Comparison of ENCODE assay signal across 27 mouse cellular contexts in the genomic region with DNA sequence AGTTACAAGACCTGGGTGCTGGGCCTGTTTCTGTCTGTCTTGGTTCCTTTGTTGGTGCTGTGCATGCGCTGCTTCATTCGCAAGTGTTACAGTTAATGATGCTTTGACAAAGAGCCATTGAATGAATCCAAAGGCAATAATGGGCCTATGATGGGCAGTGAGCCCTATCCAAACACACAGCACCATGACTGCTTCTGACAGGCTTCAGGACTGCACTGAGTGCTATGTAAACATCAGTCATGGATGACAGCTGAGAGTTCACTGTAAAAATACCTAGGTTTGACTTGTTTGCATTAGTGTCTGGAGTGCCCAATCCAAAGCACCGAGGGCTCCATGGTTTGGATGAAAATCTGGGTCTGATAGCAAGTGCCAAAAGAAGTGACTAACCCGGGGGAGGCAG.
DNase-seq lines count a peak whose midpoint lies in the region; ATAC-seq and TF ChIP-seq lines count a peak whose summit lies in the region.
"Had no signal": no experiment of that assay in that cellular context is flagged by ENCODE, and none has a peak within 500 bp of the region (broad histone marks: within the 10 kb centered on the region; RNA-seq: fewer than 3 reads in every experiment).

No protein-coding gene starts in this region.

- H3K36me3 ChIP-seq in heart, embryonic 10.5 days: no peaks in the 10 kb centered on the region
- no peaks in the 10 kb centered on the region for H3K36me3 ChIP-seq in heart, adult 2 months (ENCODE audit: control insufficient read depth, insufficient read depth, low read length)
- H3K36me3 ChIP-seq in kidney, embryonic 16.5 days (ENCODE audit: insufficient read depth, low read length): no peaks in the 10 kb centered on the region
- H3K36me3 ChIP-seq in lung, embryonic 16.5 days (ENCODE audit: control insufficient read depth, insufficient read depth, low read length): no peaks in the 10 kb centered on the region
- H3K36me3 ChIP-seq: embryonic facial prominence, embryonic 12.5 days; embryonic facial prominence, embryonic 15.5 days; G1E; heart, embryonic 13.5 days had no signal

- DNase-seq in heart, embryonic 10.5 days (ENCODE audit: low spot score): peak; percentile 20
- no peak for DNase-seq in heart, adult 2 months
- no peak for DNase-seq in kidney, adult 9 months
- DNase-seq in lung, adult 2 months: no peak
- DNase-seq in gastrocnemius, postnatal 25 days: no peak
- DNase-seq: adrenal gland, adult 2 months; adrenal gland, postnatal 14 days; B cell, adult 2 months; cerebellum, adult 11 months; cerebellum, adult 2 months; cerebellum, adult 9-11 months; cerebellum, postnatal 25 days; forebrain, postnatal 0 days; gastrocnemius, adult 2 months; gastrocnemius, postnatal 14 days; heart, postnatal 14 days; heart, postnatal 4 days had no signal

- H3K9me3 ChIP-seq in heart, embryonic 10.5 days: no peaks in the 10 kb centered on the region
- peaks cover 9% of the 10 kb centered on the region for H3K9me3 ChIP-seq in kidney, embryonic 16.5 days (ENCODE audit: low read length)
- H3K9me3 ChIP-seq in lung, embryonic 16.5 days (ENCODE audit: control insufficient read depth, low read length): peaks cover 8% of the 10 kb centered on the region
- H3K9me3 ChIP-seq: embryonic facial prominence, embryonic 15.5 days; G1E had no signal

- peaks cover 3% of the 10 kb centered on the region; the same call in 1 of the 2 replicates for H3K4me1 ChIP-seq in heart, embryonic 10.5 days
- no peaks in the 10 kb centered on the region for H3K4me1 ChIP-seq in heart, adult 2 months (ENCODE audit: control insufficient read depth, insufficient read depth, low read length)
- H3K4me1 ChIP-seq in kidney, embryonic 16.5 days (ENCODE audit: insufficient read depth, low read length): peaks cover 6% of the 10 kb centered on the region; the same call in 1 of the 2 replicates
- H3K4me1 ChIP-seq in lung, embryonic 16.5 days (replicated peaks; ENCODE audit: control insufficient read depth, insufficient read depth, low read length): no peaks in the 10 kb centered on the region; the same call in none of the 2 replicates
- no peaks in the 10 kb centered on the region for H3K4me1 ChIP-seq in lung, adult 2 months (ENCODE audit: control insufficient read depth, insufficient read depth, low read length)
- H3K4me1 ChIP-seq: embryonic facial prominence, embryonic 12.5 days; embryonic facial prominence, embryonic 15.5 days had no signal

- no peak overlapping the region for H3K4me3 ChIP-seq in heart, embryonic 10.5 days
- no peak overlapping the region for H3K4me3 ChIP-seq in heart, adult 2 months
- H3K4me3 ChIP-seq in kidney, embryonic 16.5 days (ENCODE audit: low read length): no peak overlapping the region
- no peak overlapping the region for H3K4me3 ChIP-seq in lung, embryonic 16.5 days (ENCODE audit: low read length)
- no peak overlapping the region for H3K4me3 ChIP-seq in lung, adult 2 months (replicated peaks; ENCODE audit: extremely low read depth, low read depth, low read length)
- H3K4me3 ChIP-seq: embryonic facial prominence, embryonic 12.5 days; embryonic facial prominence, embryonic 15.5 days; gastrocnemius, adult 2 months; heart, embryonic 13.5 days had no signal

- 76% methylated on average over 4 of the region's 4 CpGs for WGBS in heart, embryonic 10.5 days
- WGBS in heart, adult 2 months: 83% methylated on average over 4 of the region's 4 CpGs
- 69% methylated on average over 4 of the region's 4 CpGs for WGBS in kidney, embryonic 16.5 days
- WGBS in lung, embryonic 16.5 days: 32% methylated on average over 4 of the region's 4 CpGs
- WGBS in lung, adult 2 months: 51% methylated on average over 4 of the region's 4 CpGs

- H3K27ac ChIP-seq in heart, embryonic 10.5 days: no peak overlapping the region
- no peak overlapping the region for H3K27ac ChIP-seq in heart, adult 2 months
- no peak overlapping the region for H3K27ac ChIP-seq in kidney, embryonic 16.5 days (ENCODE audit: low read length)
- H3K27ac ChIP-seq in lung, embryonic 16.5 days (ENCODE audit: low read length): no peak overlapping the region
- H3K27ac ChIP-seq: embryonic facial prominence, embryonic 12.5 days; embryonic facial prominence, embryonic 15.5 days; gastrocnemius, adult 2 months; heart, embryonic 13.5 days; hindbrain, embryonic 14.5 days; hindbrain, postnatal 0 days had no signal

- no peak for TF ChIP-seq CTCF in heart, adult 2 months (IDR thresholded peaks at IDR 0.05)
- TF ChIP-seq CTCF in lung, adult 2 months (IDR thresholded peaks at IDR 0.05; ENCODE audit: insufficient read depth, low read length): no peak

- peak; percentile 61; the same call in 1 of the 2 replicates for ATAC-seq in kidney, embryonic 16.5 days (ENCODE audit: low FRiP score, low TSS enrichment)
- peak; percentile 93 for ATAC-seq in lung, embryonic 16.5 days (ENCODE audit: low read depth)
- ATAC-seq: forebrain, embryonic 14.5 days; forebrain, postnatal 0 days; hindbrain, postnatal 0 days; Patski had no signal

- no peak overlapping the region for H3K9ac ChIP-seq in heart, adult 2 months (ENCODE audit: low read depth, low read length)
- no peak overlapping the region for H3K9ac ChIP-seq in kidney, embryonic 16.5 days (replicated peaks; ENCODE audit: low read length)
- H3K9ac ChIP-seq in lung, embryonic 16.5 days (ENCODE audit: low read length): no peak overlapping the region
- H3K9ac ChIP-seq: embryonic facial prominence, embryonic 12.5 days; embryonic facial prominence, embryonic 15.5 days; forebrain, postnatal 0 days; heart, embryonic 13.5 days; hindbrain, embryonic 14.5 days had no signal

- intact Hi-C loops in heart, adult 2 months (cut with DNase I): no loop called here

- no peak for TF ChIP-seq POLR2A in heart, adult 2 months (IDR thresholded peaks at IDR 0.05; ENCODE audit: insufficient read depth, low read depth, low read length)
- TF ChIP-seq POLR2A in lung, adult 2 months (IDR thresholded peaks at IDR 0.05; ENCODE audit: borderline replicate concordance, extremely low read depth, low read depth, low read length): no peak

- no peaks in the 10 kb centered on the region for H3K79me2 ChIP-seq in heart, adult 2 months (replicated peaks; ENCODE audit: control insufficient read depth, insufficient read depth, low read length)

- no peaks in the 10 kb centered on the region for H3K27me3 ChIP-seq in heart, embryonic 10.5 days (ENCODE audit: insufficient read depth, poor library complexity, severe bottlenecking)
- no peaks in the 10 kb centered on the region for H3K27me3 ChIP-seq in heart, adult 2 months (ENCODE audit: control insufficient read depth, insufficient read depth, low read length)
- no peaks in the 10 kb centered on the region for H3K27me3 ChIP-seq in kidney, embryonic 16.5 days (ENCODE audit: insufficient read depth, low read length)
- H3K27me3 ChIP-seq in lung, embryonic 16.5 days (ENCODE audit: control insufficient read depth, insufficient read depth, low read depth, low read length): no peaks in the 10 kb centered on the region
- H3K27me3 ChIP-seq: embryonic facial prominence, embryonic 12.5 days; embryonic facial prominence, embryonic 15.5 days; heart, embryonic 13.5 days; Patski had no signal

- no peak overlapping the region for H3K4me2 ChIP-seq in kidney, embryonic 16.5 days (replicated peaks; ENCODE audit: low read depth, low read length)
- no peak overlapping the region for H3K4me2 ChIP-seq in lung, embryonic 16.5 days (ENCODE audit: low read depth, low read length)
- H3K4me2 ChIP-seq: embryonic facial prominence, embryonic 12.5 days; embryonic facial prominence, embryonic 15.5 days; heart, embryonic 13.5 days; hindbrain, embryonic 14.5 days had no signal

- no peak for TF ChIP-seq EP300 in heart, adult 2 months (IDR thresholded peaks at IDR 0.05; ENCODE audit: insufficient read depth, low read depth, low read length)
